Mouse (Mus musculus) CH12.LX (cell line): ENCODE data around the gene Smyd3. TPM values are rescaled to one million over a fixed set of nuclear protein-coding genes. Genes with fewer than 3 reads are reported as not detected.

ENCODE experiments used
- DNase-seq: peaks from one replicate; pipeline ENCODE4 v3.0.0-alpha.2; 2013; ENCODE audit errors: extremely low read depth
- H3K27ac ChIP-seq: 2 replicates; pipeline ENCODE4 v1.5.1; 2012; ENCODE audit warnings: low read depth, mild to moderate bottlenecking, control low read depth, moderate library complexity; ENCODE audit not compliant: insufficient read depth
- H3K27me3 ChIP-seq: replicated peaks from 2 replicates; pipeline ENCODE3; 2012; ENCODE audit warnings: inconsistent platforms
- H3K36me3 ChIP-seq, 2 experiments: replicated peaks in 1 of 2; 2 replicates each; pipeline versions ENCODE3 to v1.6.1; 2012; ENCODE audit warnings: inconsistent platforms in 1 of 2, low read length in 1 of 2, mild to moderate bottlenecking in 1 of 2, mixed read lengths in 1 of 2, moderate library complexity in 1 of 2; ENCODE audit not compliant: control insufficient read depth in 1 of 2, insufficient read depth in 1 of 2
- H3K4me1 ChIP-seq, 2 experiments: 2 replicates each; pipeline ENCODE4 v1.6.1; 2012; ENCODE audit warnings: inconsistent platforms in 1 of 2, moderate library complexity in 1 of 2; ENCODE audit not compliant: insufficient read depth in 2 of 2, control insufficient read depth in 1 of 2
- H3K4me2 ChIP-seq: 2 replicates; pipeline ENCODE4 v1.6.1; 2012; ENCODE audit warnings: low read depth, mild to moderate bottlenecking, control low read depth; ENCODE audit not compliant: poor library complexity, insufficient read depth, severe bottlenecking
- H3K4me3 ChIP-seq, 3 experiments: fragments of 150-350 bp in 1 of 3; sonication (generic) in 1 of 3; replicated peaks in 1 of 3; 2 replicates each; pipeline versions ENCODE3 to v1.5.1; 2011 to 2012; ENCODE audit warnings: low read depth in 2 of 3, low read length in 2 of 3, mild to moderate bottlenecking in 2 of 3, moderate library complexity in 2 of 3, control low read depth in 1 of 3, improper control_type of control experiment in 1 of 3, inconsistent platforms in 1 of 3, mixed read lengths in 1 of 3; ENCODE audit not compliant: poor library complexity in 1 of 3
- H3K79me2 ChIP-seq: replicated peaks from 2 replicates; pipeline ENCODE4 v1.6.1; 2012; ENCODE audit warnings: mild to moderate bottlenecking, moderate library complexity; ENCODE audit not compliant: control insufficient read depth, poor library complexity, insufficient read depth, severe bottlenecking; ENCODE audit errors: extremely low read depth
- H3K9ac ChIP-seq: 2 replicates; pipeline ENCODE4 v1.6.1; 2012; ENCODE audit warnings: low read depth, mild to moderate bottlenecking, control low read depth, moderate library complexity; ENCODE audit not compliant: insufficient read depth
- H3K9me3 ChIP-seq: replicated peaks from 2 replicates; pipeline ENCODE3; 2012; ENCODE audit warnings: low read length, inconsistent platforms, mixed read lengths
- CHD2 ChIP-seq: IDR thresholded peaks from 2 replicates; pipeline ENCODE4 v1.6.1; 2011; ENCODE audit warnings: low read length, improper control_type of control experiment
- CTCF ChIP-seq, 2 experiments: IDR thresholded peaks in 1 of 2; conservative IDR thresholded peaks in 1 of 2; 2 replicates each; pipeline ENCODE4 v1.5.1; 2011 to 2012; ENCODE audit warnings: low read depth in 2 of 2, low read length in 2 of 2, improper control_type of control experiment in 1 of 2, inconsistent platforms in 1 of 2, mild to moderate bottlenecking in 1 of 2, moderate library complexity in 1 of 2
- EP300 ChIP-seq: IDR thresholded peaks from 2 replicates; pipeline ENCODE4 v1.6.1; 2011; ENCODE audit warnings: low read length, improper control_type of control experiment
- ETS1 ChIP-seq: conservative IDR thresholded peaks from 2 replicates; pipeline ENCODE4 v1.6.1; 2012; ENCODE audit warnings: low read depth, mild to moderate bottlenecking, inconsistent platforms, low read length, improper control_type of control experiment, moderate library complexity
- HCFC1 ChIP-seq: IDR thresholded peaks from 2 replicates; pipeline ENCODE4 v1.6.1; 2012; ENCODE audit warnings: low read depth, mild to moderate bottlenecking, inconsistent platforms, low read length, improper control_type of control experiment
- JUND ChIP-seq: conservative IDR thresholded peaks from 2 replicates; pipeline ENCODE4 v1.6.1; 2011; ENCODE audit warnings: low read depth, low read length, improper control_type of control experiment
- MAZ ChIP-seq: IDR thresholded peaks from 2 replicates; pipeline ENCODE4 v1.6.1; 2012; ENCODE audit warnings: low read depth, mild to moderate bottlenecking, inconsistent platforms, low read length, improper control_type of control experiment, moderate library complexity
- NELFE ChIP-seq: IDR thresholded peaks from 2 replicates; pipeline ENCODE4 v1.6.1; 2011; ENCODE audit warnings: low read depth, low read length, improper control_type of control experiment
- SIN3A ChIP-seq: IDR thresholded peaks from 2 replicates; pipeline ENCODE4 v1.6.1; 2012; ENCODE audit warnings: low read length, improper control_type of control experiment, inconsistent platforms
- TCF12 ChIP-seq: IDR thresholded peaks from 2 replicates; pipeline ENCODE4 v1.6.1; 2014; ENCODE audit warnings: low read depth, mild to moderate bottlenecking, inconsistent platforms, low read length, improper control_type of control experiment
- USF1 ChIP-seq: IDR thresholded peaks from 2 replicates; pipeline ENCODE4 v1.6.1; 2014; ENCODE audit warnings: low read depth, mild to moderate bottlenecking, inconsistent platforms, low read length, improper control_type of control experiment
- dilution Hi-C: fragments of 300-500 bp; cut with MboI; formaldehyde crosslinking; loops from 2 replicates; pipeline ENCODE4 v1.14.3; 2020; ENCODE audit warnings: low sequenced_read_pairs; ENCODE audit not compliant: extremely low pct_unique_long_range_greater_than_20kb, extremely low pct_ligation_motif_present
- in situ Hi-C: fragments of 300-500 bp; cut with MboI; formaldehyde crosslinking; loops from 3 replicates; pipeline ENCODE4 v1.14.3; 2019; ENCODE audit warnings: low sequenced_read_pairs, low pct_ligation_motif_present, low pct_unique_long_range_greater_than_20kb, mixed read lengths
- polyA plus RNA-seq: library from polyadenylated mRNA; unstranded; fragments of >175 nt; gene quantifications from 2 replicates; pipeline ENCODE4 v1.2.1, GENCODE M21; 2012; ENCODE audit warnings: low read depth; ENCODE audit not compliant: insufficient read length
- total RNA-seq, 2 experiments: library from RNA; depleted of rRNA; stranded (reverse); fragments of 300-350 nt in 1 of 2; fragments of >200 nt in 1 of 2; gene quantifications; 2 replicates each; pipeline ENCODE4 v1.2.3; 2012 to 2014

The Smyd3 gene
- total and polyA plus RNA-seq, 3 experiments: 11.4 to 12.5 (median 11.8) TPM

GRCm38 (mm10) chr1:179443423-179443822, 74.4 kb downstream of the Smyd3 start:
- Histone ChIP-seq H3K4me1 (no peaks in the 10 kb centered on the region), H3K27me3 (no peaks in the 10 kb centered on the region), H3K36me3 (peaks cover 0 to 13% of the 10 kb centered on the region in 2 experiments), H3K9ac (no peak overlapping the region), H3K9me3 (no peaks in the 10 kb centered on the region)
- DNase-seq: no peak
- TF ChIP-seq EP300 (no peak), ETS1 (no peak), NELFE (no peak), USF1 (no peak), CTCF (conservative IDR thresholded peaks at IDR 0.05 in 1 of 2, IDR thresholded peaks at IDR 0.05 in 1 of 2; ENCODE audit: low read depth in 2 of 2, low read length in 2 of 2) (no peak), JUND (no peak), MAZ (no peak), HCFC1 (no peak)
- TF ChIP-seq, all 38 proteins: peak for 0
- dilution Hi-C loops (no loop called here), in situ Hi-C loops (no loop called here)
- Histone ChIP-seq H3K4me2 (no peak overlapping the region), H3K79me2 (no peaks in the 10 kb centered on the region), H3K4me3 (no peak overlapping the region), H3K27ac (no peak overlapping the region)

GRCm38 (mm10) chr1:179436596-179436995, 81.2 kb downstream of the Smyd3 start:
- no peaks in the 10 kb centered on the region for H3K79me2 ChIP-seq
- dilution Hi-C loops: no loop called here
- peaks cover 0 to 22% of the 10 kb centered on the region in 2 experiments; a peak in 3 of 4 replicates for H3K4me1 ChIP-seq
- no peaks in the 10 kb centered on the region for H3K27me3 ChIP-seq
- no peak overlapping the region for H3K9ac ChIP-seq
- TF ChIP-seq TCF12: no peak
- no peak for TF ChIP-seq CHD2
- no peak for TF ChIP-seq NELFE
- TF ChIP-seq SIN3A: no peak
- no peak for TF ChIP-seq ETS1
- TF ChIP-seq, all 38 proteins: peak for 0
- H3K4me3 ChIP-seq: no peak overlapping the region
- peaks cover 0 to 7% of the 10 kb centered on the region in 2 experiments for H3K36me3 ChIP-seq
- no peak overlapping the region for H3K4me2 ChIP-seq
- no peak for DNase-seq
- in situ Hi-C loops: no loop called here
- no peaks in the 10 kb centered on the region for H3K9me3 ChIP-seq
- H3K27ac ChIP-seq: no peak overlapping the region

- Histone ChIP-seq H3K27me3 (no peaks in the 10 kb centered on the region), H3K4me3 (no peak overlapping the region), H3K27ac (no peak overlapping the region), H3K9me3 (no peaks in the 10 kb centered on the region), H3K79me2 (no peaks in the 10 kb centered on the region), H3K4me1 (peaks cover 0 to 22% of the 10 kb centered on the region in 2 experiments; a peak in 3 of 4 replicates), H3K9ac (no peak overlapping the region), H3K4me2 (no peak overlapping the region), H3K36me3 (peaks cover 0 to 6% of the 10 kb centered on the region in 2 experiments)
- dilution Hi-C loops: no loop called here
- in situ Hi-C loops: no loop called here
- DNase-seq: peak; percentile 12
- no peak for TF ChIP-seq SIN3A
- TF ChIP-seq EP300: peak; percentile 45
- no peak for TF ChIP-seq ETS1
These were observed 83.2 kb downstream of the Smyd3 start for GRCm38 (mm10) chr1:179434443-179435260.
